Mouse (Mus musculus) 3134 (cell line): ENCODE measurements around the gene Glud1.

Experiments
- DNase-seq: peaks from one replicate; pipeline ENCODE4 v3.0.0-alpha.2; 2011; ENCODE audit warnings: low spot score; ENCODE audit not compliant: insufficient read length; ENCODE audit errors: extremely low read depth

The Glud1 gene

DNA sequence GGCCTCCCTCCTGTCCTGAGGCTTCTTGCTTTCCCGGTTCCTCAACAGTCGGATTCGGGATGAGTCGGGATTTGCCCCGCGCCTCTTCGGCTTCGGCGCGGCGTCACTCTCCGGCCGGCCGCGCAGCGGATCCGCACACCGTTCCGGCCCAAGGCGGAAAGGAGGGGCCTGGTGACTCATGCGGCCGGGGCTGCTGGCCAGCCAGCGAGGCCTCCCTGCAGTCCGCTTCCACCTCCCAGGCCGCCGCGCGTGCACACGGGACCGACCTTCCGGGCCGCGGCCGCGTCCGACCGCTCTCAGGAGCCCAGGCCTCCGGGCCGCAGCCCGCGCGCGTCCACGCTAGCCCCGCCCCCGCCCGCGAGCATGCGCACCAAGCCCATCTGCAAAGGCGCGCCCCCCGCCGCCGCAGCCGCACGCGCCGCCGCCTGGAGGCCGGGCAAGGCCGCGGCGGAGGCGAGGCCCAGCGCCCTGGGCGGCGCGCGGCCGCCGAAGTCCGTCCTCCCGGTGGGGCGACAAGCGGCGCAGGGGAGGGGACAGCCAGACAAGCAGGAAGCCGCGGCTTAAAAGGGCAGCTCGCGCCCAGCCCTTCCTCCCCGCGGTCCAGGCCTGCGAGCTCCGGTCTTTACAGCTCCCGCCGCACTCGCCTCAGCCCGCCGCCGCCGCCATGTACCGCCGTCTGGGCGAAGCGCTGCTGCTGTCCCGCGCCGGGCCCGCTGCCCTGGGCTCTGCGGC is at the start of gene Glud1, which contains the start of gene Shld2:
Gene Glud1, plus strand, starts transcription at position 494 of the 732 bp plus-strand sequence.
Gene Shld2, minus strand, starts transcription at position 260 of the 732 bp plus-strand sequence.
- DNase-seq, result peak; percentile 98

DNA sequence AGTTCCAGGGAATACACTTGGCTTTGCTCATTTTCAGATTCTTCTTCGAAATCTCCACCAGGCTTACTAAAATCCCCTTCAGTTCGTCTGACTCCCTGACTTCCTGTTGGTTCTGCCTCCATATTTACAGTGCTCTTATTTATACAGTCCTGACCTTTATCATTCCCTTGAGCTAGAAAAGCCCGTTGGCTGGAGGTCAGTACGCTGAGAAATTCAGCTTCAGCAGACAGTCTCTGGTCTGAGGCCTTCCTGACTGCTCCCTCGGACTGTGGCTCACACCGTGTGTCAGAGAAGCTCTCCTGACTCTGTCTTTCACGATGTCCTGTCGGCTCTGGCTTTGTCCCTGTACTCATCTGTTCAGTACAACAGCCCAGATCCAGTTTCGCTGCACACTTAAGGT is 42.5 kb upstream of the Glud1 start:
- DNase-seq, result no peak

DNA sequence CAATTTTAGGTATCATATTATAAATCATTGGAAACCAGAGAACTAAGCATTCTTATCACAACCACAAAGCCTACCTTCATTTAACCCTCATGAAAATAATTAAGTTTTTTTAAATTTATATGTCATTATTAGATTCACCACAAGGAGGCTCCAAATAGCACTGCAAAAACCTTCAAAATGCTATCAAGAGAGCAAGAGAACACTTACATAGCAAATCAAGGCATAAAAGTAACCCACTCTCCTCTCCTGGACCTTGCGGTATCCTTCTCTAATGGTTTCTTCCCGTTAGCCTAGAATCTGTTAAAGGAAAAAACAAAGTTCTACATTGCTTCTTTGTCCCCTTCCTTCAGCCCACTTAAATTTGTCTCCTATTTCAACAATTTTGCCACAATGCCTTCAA is 37.2 kb upstream of the Glud1 start:
- no peak for DNase-seq

DNA sequence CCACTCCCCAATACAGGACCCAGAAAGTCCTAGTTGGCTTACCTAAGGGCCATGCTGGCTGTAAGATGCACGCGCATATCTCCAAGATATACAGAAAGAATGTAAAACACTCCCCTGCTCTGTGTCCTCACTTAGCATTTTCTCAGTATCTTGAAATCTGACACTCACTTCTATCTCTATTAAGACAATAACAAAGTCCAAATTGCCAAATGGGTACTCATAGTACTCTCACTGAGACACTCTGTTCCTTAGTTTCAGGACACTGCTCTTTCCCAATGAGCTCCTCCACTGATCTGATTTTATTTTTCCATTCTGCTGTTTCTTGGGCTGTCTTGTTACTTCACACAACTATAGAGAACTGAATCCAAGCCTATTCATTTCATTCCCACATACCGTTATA is 36.4 kb upstream of the Glud1 start:
- DNase-seq, result no peak

DNA sequence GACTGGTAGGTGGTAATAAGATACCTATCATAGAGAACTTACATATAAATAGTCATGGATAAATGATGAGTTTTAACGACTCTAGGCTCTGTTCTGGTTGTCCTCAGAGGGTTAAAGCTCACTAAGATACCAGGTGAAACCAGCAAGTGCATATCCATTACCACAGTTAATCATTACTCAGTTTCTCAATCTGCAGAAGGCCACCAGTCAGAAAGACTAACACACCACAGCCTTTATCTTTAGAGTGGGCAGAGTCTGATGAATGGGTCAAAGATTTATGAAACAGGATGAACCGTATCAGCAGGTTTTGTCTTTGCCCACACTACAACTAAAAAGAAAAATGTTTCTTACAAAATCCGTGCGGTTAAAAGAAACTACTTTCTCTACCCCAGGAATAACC is 35.3 kb upstream of the Glud1 start:
- no peak for DNase-seq

DNA sequence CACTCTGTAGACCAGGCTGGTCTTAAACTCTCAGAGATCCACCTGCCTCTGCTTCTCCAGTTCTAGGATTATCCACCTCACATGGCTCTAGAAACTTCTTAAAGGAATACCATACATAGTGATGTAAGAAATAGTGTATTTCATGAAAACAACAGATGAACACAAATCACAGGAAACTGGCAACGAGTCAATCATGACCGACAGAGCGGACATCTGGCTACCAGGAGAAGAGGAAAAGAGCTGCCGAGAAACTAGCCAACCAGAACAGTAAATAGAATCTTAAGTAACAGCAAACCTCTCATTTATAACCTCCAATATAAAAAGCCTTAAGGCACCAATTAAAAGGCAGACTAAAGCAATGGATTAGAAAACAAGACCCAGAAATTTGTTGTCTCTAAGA is 30.8 kb upstream of the Glud1 start:
- DNase-seq, result no peak

DNA sequence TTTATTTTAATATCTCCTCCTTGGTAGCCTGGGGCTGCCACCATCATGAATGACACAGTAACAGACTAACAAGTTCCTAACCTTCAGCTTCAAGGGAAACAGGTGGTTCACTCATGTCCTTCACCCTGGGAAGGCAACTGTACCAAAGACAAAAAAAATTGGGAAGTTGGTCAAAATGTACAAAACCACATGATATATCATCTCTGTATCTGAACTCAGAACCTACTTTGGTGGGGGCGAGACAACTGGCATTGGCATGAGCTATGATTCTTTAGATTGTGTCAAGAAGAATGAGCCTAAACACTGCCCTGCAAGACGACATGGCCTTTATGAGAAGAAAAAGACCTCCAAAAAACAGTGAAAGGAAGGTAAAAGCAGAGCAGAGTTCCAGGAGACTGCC is 29.7 kb upstream of the Glud1 start:
- no peak for DNase-seq

DNA sequence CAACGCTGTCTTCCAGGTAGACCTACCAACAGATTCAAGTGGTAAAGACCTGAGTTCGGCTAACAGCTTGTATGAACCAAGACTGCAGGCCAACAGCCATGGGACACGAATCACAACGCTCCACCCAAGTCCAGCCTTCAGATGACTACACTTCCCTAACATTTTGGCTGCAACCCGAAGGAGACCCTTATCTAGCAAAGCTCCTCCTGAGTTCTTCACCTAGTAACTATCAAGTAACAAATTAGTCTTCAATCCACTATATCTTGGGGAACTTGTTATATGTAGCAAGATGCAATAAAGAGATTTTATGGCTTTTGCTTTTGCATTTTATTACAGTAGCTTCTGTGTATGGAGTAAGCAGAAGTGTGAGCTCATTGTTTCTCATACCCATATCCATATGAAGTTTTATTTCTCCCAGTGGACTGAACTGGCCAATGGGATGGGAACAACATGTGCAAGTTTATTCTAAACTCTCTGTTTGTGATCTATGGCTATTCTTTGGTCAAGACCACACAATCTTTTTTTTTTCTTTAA is 28.7 kb upstream of the Glud1 start:
- DNase-seq, result no peak

DNA sequence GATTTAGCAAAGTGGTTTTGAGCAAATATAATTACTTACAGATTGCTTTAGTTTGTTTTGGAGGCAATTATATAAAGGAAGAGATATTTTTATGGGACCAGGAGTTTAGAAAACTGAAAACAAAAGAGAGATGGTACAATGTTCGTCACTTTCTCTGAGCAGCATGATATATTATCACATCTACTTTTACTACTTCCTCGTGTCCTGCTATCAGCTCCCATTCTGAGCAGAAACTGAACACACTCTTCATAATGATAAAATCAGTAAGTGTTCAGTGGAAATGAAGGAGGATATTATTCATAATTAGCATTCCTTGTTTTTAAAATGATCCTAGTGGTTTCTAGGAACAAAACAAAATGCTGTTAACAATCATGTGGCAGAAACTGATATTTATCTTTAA is 22.1 kb upstream of the Glud1 start:
- no peak for DNase-seq

DNA sequence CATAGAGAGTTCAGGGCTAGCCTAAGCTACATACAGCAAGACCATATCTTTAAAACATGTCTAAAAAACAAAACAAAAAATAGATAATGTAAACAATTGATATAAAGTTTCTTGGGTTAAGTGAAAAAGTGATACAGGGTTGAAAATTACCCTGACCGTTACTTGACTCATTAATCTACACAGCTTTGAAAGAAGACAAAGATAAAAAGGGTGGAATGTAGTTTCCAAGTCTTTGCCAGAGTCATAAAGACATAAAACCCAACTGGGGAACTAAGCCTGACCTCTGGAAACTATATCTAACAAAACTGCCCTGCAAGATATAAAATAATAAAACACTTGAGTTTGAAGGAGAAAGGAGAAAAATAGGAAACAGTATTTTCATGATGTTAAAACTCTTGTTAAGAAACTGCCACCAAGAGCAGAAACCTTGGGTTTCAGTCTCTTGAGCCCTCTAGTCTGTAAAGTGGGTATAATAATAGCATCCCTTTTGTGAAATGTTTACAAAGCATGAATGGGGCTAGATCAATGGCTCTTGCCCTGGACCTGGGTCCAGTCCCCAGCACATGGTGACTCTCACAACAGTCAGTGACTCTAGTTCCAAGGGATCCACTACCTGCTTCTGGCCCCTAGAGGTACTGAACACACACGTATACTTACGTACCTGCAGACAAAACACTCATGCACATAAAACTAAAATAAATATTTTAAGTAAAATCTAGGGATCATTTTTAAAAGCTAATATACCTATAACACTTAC is 21.1 kb upstream of the Glud1 start:
- DNase-seq, result no peak

DNA sequence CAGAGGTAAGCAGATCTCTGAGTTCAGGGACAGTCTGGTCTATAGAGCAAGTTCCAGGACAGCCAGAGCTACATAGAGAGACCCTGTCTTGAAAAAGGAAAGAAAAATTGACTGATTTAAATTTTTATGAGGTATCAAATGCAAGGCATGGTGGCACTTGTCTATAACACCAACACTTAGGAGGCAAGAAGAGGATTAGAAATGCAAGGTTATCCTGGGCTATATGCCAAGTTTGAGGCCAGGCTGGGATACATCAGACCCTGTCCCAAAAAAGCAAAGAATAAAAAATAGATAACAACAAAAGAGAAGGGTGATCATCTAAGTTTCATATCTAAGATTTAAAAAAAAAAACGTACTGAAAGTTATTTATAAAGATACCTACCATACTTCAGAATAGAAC is 20.3 kb upstream of the Glud1 start:
- DNase-seq, result no peak

DNA sequence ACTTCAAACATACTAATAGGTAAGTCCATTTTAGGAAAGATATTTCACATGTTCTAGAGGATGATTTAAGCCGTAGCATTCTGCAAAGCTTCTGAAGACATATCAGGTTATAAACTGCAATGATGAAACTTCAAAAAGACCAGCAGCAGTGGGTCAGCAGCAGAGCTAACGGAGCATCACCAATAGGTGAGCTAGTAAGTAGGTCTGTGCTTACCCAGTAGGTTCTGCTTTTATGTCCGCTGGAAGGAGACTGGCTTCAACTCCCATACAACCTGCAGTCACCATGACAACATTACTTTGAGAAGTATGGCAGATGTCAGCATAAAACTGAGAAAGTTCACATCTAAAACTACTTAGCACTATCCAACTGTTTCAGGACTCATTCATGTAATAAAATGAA is 16.9 kb upstream of the Glud1 start:
- no peak for DNase-seq

DNA sequence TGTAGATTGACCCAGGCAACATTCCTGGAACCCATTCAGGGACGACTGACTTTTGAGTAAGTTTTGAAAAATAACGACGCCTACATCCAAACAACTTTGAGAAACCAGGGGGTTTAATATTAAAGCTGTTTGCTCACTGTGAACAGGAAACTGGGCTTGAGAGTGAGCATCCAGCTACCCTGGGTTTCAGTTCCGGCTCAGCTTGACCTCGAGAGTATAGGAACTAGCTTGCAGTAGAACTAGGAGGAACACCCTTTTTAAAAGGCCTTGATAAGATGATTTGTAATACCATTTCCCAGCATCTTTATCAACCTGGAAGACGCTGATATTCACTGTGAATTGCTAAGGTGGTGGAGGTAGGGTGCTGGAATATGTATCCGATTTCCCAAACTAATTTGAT is 14.2 kb upstream of the Glud1 start:
- DNase-seq, result no peak

DNA sequence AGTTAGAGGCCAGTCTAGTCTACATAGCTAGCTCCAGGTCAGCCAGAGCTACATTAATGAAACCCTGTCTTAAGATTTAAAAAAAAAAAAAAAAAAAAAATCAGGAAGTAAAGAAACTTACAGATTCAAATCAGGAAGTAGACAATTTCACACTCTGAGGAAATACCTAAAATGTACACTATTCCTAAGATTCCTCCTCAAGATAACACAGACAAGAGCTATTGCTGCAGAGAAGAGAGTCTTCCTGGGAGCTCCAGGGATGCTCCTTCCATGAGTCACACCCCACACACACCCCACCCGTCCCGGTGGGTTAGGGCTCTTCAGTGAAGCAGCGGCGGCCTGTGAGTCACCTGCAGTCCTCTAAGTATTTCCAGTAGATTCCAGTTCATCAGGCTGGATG is 13.5 kb upstream of the Glud1 start:
- peak; percentile 77 for DNase-seq

DNA sequence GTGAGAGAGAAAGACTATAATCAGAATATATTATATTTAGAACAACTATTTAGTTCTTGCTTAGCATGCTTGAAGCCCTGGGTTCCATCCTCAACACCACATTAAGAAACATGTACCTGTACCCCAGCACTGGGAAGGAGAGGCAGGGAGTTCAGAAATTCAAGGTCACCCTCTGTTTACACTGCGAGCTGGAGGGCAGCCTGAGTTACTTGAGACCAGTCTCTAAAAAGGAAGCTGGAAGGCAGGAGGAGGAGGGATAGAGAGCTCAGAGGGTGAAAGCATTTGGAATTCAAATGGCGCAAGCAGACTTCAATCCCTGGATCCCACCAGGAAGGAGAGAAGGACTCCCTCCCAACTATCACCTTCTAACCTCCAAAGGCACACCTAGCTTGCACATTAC is 12.9 kb upstream of the Glud1 start:
- DNase-seq, result no peak

DNA sequence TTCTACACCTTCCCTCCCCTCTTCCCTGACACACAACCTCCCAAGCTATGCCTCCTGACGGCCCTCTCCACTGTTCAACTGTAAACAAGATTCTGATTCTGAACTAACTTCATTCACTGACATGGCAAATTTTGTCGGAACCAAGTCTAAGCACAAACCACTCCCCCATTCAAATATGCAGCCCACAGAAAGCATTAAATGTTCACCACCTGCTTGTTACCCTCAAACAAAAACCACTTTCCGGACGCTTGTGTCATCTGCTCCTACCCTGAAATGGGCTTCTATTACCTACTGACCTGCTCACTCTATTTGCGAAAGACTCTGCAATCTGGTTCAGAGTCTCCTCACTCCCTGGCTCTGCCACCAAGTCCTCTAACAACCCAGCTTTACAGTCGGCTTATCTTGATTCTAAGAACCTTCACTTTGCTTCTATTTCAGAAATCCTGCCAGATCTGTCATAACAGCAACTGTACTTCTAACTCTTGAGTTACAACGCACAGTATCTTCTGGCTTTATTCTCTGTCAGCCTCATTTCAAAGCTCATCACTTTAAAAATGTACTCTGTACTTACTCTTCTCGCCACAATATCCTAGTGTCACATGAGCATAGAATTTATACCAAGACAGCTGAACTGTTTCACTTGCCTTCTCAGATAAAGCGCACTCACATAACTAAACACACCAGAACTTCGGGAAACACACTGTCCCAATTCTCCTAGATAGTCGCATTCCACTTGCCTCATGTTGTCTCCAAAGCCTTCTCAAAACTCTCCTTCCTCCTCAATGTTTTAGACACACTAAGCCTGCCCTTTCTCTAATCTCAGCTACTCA is 11.4 kb upstream of the Glud1 start:
- no peak for DNase-seq

DNA sequence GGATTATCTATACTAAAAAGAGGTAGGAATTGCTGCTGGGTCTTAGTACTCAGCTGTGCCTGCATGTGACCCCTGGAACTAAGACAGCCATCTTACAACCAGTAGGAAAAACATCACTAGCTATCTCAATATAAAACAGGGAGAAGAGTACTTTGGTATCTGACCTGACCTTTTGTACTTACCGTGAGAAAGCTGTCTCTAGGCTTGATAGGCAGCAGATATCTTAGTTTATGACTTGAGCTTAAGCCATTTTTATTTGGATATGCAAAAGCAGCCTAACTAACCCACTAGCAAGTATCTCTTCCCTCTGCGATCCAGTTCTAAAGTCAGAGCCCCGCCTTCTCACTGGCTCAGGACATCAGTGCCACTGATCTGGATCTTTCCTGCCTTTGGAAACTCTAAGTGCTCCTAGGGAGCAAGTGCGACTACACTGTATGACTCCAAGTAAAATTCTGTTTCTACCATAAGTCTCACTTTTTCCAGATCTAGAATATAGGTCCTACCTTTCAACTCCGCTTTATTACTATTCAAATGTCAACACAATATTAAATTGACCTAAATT is 7.8 kb upstream of the Glud1 start:
- DNase-seq, result no peak

DNA sequence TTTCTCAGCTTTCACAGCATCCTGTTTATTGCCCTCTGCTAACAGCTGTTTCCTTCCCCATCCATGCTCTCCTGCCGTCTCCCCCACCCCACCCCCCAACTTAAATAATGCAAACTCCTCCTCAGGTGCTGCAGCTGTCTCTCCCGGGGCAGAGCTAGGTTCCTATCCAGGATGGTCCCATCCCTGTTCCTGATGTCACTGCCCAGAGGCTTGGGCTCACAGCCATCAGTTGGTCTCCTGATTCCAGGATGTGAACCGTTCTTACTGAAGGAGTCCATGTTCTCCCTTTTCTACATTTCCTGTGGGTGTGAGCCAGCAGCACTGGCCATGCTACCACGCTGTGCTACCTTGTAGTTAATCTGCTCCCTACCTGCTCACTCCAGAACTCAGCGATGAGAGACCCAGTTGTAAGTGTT is 7.3 kb upstream of the Glud1 start:
- DNase-seq, result no peak

DNA sequence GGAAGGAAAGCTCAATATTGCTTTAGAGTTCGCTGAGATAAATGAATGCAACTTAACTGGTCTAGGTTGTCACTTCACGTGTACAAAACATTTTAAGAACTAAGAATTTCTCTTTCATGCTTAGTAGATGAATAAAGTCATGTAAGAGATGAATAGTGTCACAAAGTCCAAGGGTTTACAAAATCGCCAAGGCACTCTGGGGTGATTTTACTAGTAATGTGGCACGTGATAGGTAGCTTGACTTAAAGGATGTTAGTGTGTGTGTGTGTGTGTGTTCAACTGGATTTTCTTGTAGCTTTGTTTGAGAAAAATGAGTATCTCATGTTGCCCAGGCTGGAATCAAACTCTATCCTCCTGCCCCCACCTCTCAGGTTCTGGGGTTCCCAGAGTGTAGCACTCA is 1.3 kb upstream of the Glud1 start:
- DNase-seq, result no peak

DNA sequence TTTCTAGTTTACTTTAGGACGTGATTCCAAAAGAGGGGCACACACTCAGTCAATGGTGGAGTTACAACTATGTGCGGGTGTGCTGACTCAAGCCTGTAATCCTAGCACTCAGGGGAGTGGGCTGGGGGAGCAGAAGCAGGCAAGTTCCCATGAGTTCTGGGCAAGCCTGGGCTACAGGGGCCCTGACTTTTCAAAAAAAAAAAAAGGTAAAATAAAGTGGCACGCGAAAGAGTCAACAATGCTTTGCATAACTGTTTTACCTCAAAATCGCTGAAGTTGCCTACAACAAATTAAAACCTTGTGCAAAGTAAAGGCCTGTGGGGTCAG is 657 bp upstream of the Glud1 start:
- no peak for DNase-seq

DNA sequence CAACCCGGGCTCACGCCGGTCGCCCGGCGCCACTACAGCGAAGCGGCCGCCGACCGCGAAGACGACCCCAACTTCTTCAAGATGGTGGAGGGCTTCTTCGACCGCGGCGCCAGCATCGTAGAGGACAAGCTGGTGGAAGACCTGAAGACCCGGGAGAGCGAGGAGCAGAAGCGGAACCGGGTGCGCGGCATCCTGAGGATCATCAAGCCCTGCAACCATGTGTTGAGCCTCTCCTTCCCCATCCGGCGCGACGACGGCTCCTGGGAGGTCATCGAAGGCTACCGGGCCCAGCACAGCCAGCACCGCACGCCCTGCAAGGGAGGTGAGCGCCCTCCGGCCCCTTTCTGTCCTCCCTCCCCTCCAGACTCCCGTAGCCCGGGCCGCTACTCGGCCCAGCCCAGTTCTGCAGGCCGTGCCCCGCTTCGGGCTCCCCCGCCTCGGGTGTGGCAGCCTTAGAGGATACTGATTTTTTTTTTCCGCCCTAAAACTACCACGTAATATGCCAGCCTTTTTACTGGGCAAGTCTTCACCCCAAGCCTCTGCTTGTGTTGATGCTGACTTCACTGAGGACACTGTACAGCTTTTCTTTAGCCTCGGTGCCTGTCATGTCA is 599 bp downstream of the Glud1 start:
- peak; percentile 72 for DNase-seq
